Mouse (Mus musculus) layer of hippocampus, adult 9-11 months (tissue): ENCODE data around the gene Txlnb.
"Not testable (repeated sequence)": the region's sequence is repeated elsewhere in the genome, so short reads cannot be mapped to it uniquely, and the experiment has no call there.

Experiments used
- DNase-seq: peaks from one replicate; pipeline ENCODE4 v3.0.0; 2022

Gene Txlnb

DNA sequence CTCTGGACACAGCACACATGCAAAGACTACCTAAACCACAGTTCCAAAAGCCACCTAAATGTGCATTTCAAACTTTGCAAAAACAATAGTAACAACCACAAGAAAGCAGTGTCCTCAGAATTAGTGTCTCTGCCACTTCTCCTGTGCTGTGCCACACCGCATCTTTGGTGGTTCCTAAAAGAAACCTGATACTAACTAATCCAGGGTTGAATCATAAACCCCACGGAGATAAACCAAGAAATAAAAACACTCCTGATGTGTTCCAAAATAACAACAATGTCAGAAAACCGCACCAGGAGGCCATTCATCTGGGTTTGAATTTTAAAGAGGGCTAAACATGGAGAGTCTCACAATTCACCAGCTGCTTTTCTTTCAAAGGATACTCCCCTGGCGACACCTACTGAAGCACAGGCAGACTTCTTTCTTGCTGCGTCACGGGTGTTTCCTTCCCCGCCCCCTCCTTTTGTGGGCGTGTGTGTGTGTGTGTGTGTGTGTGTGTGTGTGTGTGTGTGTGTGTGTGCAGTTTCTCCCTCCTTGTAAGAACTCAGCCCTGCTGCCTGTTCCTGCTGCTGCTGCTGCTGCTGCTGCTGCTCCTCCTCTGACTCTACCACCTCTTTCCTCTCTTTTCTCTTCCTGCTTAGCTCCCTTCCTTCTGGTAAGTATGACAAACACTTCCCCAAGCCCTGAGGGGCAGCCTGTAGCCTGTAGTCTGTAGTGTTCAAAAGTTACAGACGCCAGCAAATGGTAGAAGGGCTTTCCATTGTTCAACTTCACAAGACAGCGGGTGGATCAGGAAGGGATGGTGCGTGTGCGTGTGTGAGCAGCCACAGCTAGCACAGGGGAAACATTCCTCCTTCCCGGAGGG lies at the start of gene Txlnb:
TSS of gene Txlnb (plus strand) at position 460 of the 865 bp plus-strand sequence.
- DNase-seq = peak; percentile 37

DNA sequence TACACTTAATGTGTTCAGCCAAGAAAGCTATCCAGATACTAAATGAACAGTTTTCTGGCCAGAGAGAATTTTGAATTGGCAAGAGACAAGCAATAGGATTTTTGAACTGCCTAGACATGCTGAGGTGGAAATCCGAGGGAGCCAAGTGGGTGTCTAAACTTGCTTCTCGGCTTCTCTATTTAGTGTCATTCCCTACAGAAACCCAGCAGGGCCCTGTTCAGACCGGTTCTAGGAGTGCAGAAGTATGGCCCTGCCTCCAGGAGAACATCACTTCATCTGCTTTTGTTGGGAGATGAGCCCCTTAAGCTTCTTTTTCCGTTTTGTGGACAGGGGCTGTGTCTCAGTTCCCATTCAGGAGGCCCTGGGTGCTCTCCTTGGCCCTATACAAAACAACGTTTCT lies 43.5 kb upstream of the Txlnb start:
- no peak for DNase-seq

DNA sequence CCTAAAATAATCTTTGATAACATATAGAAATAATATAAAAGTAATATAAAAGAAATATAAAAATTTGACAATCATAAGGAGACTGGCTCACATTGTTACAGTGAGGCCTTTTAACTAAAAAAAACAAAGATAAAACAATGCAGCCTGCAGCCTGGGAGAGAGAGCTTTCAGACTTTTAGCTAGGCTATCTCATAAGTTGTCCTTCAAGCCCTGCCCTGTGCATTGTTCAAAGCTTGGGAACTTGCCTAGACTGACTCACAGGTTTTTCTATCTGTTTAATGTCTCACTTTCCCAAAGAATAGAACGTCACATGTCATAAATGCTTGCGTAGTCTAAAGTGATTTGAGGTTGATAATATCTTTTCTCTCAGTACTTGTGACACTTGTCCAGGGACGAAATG lies 36.3 kb upstream of the Txlnb start:
- no peak for DNase-seq

DNA sequence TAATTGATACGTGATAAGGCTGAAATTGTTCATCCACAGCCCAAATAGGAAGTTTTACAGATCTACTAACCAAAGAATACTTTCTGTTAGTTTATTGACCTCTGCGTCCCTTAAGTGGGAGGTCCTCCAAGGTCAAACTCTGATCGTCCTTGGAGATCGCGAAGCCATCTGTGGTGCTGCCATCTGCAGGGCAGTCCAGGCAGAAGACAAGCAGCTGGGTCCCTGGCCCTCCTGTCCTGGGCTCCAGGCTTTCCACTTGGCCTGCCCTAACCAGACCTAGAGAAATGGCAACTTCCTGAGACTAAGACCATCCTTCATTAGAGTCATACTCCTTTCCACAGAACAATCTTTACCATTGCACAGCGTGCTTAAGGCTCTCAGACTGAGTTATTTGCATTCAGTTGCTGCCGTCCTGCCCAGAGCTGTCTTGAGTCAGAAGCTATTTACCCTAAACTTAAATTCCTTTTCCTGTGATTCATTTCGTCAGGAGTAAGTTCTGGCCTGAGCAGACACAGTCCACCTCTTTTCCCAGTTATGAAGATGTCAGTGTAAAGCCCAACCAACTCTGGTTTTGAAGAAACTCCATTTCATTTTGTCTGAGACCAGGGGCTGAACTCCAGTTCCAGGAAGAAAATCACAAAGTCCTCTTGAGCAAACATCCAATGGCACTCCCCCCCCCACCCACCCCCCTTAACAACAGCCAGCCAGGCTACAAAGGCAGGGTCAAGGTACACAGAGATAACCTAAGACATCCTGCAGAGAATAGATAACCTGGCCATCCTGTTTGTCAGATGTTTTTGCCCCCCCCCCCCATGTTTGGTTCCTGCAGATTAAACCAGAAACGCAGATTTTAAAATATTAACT lies 35.0 kb upstream of the Txlnb start:
- no peak for DNase-seq

DNA sequence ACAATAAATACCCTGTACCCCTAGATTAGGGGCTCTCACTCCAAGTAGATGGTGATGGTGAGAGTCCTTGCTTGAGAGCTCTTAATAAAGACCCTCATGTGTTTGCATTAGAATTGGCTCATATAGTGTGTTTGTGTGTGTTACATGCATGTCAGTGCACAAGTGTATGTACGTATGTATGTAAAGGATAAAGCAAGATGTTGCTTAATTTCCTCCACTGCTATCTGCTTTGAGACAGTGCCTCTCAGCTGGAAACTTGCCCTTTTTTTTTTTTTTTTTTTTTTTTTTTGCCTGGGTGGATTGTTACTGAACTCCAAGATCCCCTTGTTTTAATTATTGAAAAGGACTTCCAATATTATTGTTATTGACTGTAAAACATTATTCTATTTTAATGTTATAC lies 34.4 kb upstream of the Txlnb start:
- no peak for DNase-seq

DNA sequence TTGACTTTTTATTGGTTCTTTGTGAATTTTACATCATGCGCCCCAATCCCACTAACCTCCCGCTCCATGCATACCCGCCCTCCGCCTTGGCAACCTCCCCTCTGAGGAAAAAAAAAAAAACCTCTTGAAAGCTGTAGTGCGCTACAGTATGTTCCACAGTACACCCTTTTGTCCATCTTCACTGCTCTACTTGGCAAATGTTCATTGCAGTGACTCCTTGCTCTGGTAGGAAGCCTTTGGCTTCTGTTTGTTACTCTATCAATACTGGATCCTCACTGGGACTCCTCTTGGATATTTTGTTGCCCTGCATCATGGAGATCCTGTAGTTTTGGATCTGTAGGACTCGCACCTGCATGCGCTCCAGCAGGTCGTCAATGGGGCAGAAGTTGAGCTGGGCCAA lies 33.1 kb upstream of the Txlnb start:
- no peak for DNase-seq

DNA sequence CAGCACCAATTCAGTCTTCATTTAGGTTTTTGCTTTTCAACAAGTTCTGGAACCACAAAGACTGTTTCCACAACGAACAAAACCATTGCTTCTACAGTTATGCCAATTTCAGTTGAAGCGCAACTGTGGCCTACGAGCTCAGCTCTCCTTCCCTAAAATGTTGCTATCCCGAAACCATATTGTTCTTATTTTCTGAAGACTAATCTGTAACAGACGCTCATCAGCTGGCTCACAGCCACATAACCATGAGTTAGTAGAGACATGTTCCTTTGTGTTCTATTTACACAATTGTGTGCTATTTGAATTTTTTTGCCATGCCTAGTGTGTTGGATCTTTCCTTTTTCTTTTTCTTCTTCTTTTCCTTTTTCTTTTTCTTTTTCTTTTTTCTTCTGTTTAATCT lies 26.2 kb upstream of the Txlnb start:
- DNase-seq = peak; percentile 48

DNA sequence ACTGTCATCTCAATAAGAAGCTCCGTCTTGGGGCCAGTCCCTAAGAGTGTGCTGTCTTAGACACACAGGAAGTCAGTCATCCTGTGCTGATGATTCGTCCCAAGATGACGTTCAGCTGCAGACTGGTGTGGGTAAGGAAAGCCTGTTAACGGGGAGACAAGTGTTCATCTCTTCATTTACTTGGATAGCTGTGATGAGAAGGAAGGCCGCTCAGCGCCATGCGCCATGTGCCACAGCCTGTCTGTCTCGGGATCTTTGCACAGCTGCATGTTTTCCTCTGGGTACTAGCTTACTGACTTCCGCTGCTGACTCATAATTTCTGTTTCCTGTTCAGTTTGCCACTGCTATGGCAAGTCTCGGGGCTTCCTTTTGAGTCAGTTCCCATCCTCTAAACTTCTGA lies 23.7 kb upstream of the Txlnb start:
- no peak for DNase-seq

DNA sequence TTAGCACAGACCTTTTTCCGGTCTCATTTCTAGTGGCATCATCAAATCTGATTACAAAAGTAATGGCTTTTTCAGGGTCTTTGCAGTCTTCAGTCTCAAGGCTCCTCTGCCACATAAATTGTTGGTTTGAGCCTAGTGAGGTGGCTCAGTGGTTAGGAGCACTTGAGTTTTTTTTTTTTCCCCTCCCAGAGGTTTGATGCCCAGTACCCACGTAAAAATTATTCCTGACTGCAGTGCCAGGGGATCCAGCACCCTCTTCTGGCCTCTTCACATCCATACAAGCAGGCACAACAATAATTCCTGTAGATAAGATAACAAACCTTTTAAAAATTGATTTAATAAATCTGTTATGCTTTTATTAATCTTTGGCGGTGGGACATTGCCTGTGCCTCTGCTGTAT lies 21.7 kb upstream of the Txlnb start:
- DNase-seq = no peak

DNA sequence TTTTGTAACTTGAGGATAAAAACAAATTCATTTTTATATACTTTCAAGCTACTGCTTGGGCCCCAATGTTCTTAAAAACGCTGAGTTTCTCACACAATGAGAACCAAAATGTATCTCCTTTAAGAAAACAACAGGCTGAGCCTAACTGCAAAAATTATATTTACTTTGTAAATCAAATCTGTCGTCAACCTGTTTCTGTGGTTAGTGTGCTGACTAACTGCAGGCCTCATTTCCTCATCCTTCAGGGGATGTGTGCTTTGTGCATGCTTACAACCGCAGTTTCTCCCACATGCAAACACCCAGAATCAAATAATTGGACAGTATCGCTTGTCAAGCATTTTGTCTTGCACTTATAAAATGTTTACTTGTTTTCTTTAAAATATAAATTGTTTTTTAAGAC lies 20.9 kb upstream of the Txlnb start:
- no peak for DNase-seq

DNA sequence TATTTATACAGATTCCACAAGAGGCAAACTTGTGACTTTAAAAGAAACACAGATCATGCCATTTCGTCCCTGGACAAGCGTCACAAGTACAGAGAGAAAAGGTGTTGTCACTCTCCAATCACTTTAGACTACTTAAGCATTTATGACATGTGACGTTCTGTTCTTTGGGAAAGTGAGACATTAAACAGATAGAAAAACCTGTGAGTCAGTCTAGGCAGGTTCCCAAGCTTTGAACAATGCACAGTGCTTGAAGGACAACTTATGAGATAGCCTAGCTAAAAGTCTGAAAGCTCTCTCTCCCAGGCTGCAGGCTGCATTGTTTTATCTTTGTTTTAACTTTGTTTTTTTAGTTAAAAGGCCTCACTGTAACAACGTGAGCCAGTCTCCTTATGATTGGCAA lies 19.3 kb upstream of the Txlnb start:
- DNase-seq = not testable (repeated sequence)

DNA sequence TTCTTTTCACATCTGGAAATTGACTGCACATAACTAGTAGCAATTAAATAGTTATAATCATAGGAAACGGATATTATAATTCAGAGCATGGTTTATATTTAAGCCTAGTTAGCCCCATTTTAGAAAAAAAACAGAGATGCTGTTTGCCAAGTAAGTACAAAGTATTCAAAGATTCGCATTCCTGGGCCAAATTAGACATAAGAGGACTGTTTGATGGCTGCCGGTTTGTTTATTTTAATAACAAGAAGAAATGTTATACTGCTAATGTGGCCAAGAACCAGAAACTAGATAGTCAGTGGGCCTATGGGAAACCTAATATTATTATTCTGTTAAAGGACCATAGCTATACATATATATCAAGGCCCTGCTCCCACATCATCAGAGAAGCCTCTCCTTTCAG lies 9.3 kb upstream of the Txlnb start:
- DNase-seq = no peak

DNA sequence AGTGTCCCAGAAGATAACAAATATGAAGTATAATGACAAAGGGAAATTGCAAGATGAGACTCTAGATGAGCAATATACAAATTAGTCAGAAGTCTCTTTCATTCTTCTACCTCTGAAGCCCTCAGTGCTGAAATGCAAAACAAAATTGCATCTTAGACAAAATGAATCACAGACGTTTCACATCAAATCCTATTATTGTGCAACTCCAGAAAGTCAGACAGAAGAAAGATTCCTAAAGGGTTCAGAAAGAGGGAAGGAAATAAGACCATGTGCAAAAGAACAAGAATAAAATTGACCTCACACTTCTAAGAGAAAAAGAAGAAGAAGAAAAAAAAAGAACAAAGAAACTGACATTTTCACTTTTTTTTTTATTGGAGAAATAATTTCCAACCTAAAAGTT lies 8.1 kb upstream of the Txlnb start:
- DNase-seq = no peak

DNA sequence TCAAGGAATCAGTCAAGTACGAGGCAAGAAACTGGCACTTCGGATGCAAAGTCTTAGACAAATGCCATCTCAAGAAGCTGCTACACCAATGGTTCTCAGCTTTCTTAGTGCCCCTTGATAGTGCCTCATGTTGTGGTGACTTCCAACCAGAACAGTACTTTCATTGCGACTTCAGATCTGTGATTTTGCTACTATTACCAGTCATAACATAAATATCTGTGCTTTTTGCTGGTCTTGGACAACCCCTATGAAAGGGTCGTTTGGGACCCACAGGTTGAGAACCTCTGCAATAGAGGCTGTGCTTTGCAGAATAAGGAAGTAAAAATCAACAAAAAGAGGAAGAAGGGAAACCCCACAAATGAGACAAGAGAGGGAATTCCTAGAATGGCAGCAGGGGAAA lies 7.7 kb upstream of the Txlnb start:
- no peak for DNase-seq

DNA sequence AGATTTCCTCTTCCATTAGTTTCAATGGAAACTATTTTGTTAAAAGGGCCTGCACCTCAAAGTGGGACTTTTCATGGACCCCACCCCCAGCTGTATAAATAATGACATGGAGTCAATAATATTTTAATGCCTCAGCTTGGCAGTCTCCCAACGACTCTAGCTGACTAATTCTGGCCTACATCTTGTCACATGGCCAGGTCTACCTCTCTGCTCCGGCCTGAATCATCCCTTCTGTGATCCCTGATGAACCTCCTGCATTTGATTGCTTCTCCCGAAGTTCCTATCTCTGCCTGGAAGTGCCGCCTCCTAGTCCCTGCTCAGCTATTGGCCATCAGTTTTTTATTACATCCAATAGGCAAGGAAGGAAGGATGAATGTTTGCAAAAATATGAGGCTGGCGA lies 2.1 kb upstream of the Txlnb start:
- DNase-seq = no peak

DNA sequence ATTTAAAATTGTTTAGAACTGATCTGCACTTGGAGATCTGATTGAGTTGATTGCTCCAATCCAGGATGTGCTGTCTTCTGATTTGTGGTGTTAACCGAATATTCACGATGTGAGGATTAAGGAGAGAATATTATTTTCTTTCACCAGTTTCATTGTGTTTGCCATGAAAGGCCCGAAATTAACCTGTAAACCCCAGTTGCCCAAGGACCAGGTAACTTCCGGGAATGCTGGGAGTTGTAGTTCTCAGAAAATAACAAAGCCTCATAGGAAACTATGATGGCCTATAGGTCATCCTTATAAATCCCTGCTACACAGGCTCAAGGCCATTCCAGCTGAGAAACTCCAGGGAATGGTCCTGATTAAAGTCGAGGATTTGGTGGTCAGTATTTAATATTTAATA lies 1.6 kb upstream of the Txlnb start:
- DNase-seq = no peak

DNA sequence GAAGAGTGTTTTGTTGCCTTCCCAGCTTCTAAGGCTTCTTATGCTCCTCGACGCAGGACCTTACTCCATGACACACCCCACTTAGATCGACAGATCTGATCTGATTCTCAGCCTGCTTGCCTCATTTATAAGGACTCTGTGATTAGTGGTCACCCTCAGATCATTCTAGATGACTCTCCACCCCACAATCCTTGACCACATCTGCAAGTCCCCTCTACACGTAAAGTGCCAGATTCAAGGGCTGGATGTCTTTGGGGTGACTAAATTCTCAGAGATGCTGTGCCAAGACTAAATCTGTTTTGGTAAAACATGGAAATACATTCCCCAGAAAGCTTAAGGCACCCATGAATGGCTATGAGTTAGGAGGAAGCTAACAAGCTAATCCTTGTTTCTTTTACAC lies 799 bp upstream of the Txlnb start:
- DNase-seq = no peak

DNA sequence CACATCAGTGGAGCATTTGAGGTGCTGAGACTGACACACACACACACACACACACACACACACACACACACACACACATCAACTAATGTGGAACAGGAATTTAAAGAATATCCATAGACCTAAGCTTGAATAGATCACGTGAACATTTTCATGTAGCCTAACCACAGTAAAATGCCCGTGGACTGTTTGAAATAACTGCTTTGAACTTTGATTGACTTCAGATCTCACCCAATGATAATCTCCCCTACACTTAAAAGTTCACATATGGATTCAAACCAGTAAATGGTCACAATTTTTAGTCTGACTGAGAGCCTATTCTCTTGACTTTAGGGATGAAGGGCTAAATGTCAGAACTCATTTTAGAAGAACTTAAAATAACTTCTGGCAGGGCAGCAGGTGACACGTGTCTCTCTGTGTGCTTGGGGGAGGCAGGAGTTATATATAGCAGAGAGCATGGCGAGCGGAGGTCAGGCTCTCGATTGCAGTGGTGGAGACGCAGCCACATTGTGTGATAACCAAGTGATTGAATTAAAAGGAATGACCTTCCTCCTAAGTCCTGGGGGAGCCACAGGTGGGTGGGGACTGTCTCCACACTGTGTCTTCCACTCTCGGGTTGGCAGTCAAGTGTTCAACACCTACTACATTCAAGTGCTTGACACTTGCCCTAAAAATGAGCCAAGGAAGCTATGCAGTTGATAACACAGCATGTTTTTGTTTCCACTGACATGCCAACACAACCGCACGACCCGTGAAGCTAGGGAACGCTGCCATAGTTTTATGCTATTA lies 1.0 kb downstream of the Txlnb start:
- no peak for DNase-seq

DNA sequence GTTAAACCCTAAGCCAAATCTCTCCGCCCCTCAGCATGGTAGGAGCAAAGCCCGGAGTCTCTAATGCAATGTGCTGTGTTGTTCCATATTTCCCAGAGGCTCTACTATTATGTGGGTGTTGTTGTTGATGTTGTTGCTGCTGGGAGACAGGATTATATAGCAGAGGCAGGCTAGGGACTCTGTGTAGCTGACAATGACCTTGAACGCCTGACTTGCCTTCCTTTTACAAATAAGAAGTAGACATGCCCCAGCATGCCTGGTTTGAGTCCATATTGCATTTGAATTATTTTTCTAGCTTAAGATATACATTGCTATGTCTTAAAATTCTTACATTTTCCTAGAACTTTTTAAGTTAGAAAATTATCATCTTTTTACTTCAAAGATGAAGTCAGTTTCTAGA lies 1.7 kb downstream of the Txlnb start:
- DNase-seq = no peak

DNA sequence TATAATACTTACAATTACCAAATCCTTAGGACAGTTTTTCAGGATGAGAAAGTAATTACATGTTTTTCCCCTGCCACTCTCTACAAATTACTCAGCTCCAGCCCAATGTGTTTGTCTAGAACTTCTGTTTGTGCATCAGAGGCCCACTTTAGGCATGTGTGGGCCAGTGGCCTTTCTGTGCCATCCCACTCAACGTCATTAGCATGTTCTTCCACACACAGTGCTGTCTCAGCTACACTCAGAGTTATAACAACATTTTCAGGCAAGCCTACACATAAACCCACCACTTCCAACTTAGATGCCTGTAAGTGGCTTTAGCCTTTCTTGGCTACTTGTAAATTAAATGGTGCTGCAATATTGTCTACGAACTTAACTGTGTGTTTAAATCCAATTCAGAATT lies 5.8 kb downstream of the Txlnb start:
- DNase-seq = no peak

DNA sequence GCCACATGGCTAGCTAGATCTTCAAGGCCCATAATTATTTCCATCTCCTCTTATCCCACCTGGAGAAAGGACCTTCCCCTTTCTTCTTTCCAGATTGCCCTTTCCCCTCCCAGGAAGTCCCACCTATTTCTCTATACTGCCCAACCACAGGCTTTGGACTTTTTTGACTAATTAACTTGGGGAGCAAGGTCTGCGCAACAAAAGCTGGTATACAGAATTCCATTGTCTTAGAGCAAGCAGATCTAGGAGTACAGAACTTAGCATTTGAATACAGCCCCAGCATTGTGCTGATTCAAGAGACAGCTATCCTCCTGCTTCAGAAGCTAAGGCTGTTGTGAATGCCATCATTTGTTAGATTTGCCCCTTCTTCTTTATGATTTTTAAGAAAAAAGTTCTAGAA lies 12.5 kb downstream of the Txlnb start:
- DNase-seq = no peak

DNA sequence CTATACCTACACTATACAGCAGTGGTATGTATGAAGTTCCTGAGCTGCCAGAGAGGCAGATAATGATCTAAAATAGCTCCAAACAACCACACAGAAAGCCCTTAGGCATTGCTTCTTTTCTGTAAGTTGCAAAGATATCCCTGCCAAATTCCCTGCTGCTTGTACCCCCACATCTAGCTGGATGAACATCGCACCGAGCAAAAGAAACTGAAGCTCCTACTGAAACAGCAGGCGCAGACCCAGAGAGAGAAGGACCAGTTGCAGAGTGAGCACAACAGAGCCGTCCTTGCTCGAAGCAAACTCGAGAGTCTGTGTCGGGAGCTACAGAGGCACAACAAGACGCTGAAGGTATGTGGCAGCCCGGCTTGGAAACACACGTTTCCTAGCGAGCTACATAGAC lies 19.0 kb downstream of the Txlnb start:
- DNase-seq = no peak

DNA sequence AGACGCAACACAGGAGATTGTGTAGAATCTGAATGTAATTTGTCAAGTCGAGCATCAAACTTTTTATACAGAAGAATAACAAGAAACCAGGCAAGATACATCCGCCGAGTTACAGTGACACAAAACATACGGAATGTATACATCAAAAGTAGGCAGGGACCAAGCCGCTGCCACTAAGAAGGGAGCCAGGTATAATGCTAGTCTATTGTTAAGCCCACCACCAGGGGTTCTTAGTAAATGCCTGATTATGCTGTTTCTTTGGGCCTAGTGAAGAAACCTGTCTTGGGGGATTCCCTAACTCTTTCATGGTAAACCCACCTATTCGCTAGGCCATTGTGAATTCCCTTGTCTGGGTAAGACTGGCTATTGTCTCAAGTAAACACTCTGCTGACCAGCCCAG lies 24.4 kb downstream of the Txlnb start:
- DNase-seq = not testable (repeated sequence)

DNA sequence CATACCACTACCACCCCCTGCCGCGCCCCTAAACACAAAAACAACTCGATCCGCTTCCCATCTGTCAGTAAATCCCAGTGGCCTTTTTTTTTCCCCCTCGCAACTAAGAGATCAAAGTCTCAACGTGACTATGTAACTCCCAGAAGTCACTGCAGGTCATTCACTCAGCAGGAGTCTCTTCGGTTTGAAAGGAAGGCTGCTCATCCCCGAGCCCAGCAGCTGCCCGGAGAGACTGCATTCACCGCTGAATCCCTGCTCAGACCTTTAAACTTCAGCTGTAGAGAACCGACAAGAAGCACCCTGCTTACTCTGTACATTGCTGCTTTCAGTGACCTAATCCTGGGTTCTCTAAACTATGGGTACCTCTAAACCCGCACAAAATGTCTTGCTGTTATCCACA lies 31.4 kb downstream of the Txlnb start:
- no peak for DNase-seq
